Mouse (Mus musculus) kidney, postnatal 36 days (tissue): ENCODE measurements around the gene Tmc5.

Experiments used
- DNase-seq, 2 experiments: peaks; one replicate each; pipeline ENCODE4 v3.0.0; 2021 to 2022; ENCODE audit warnings: mixed read lengths in 2 of 2

Gene Tmc5

DNA sequence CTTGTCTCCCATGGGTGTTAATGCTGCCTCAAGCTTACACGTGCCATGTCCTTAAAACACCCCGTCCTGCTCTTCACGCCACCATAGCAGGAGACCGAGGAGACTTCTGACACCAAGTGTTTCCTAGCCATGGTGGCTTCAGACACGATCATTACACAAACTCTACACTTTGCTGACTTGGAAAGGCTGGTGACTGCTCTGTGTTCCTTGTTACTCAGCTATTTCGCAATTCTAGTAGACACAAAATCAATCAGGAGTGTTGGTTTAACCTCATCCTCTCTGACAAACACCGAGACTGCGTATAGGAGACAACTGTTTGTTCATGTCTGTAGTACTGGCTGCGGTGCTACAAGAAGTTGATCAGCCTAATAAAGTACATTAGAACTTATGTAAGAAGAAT lies 101.8 kb downstream of the Tmc5 start:
- DNase-seq, result no peak

DNA sequence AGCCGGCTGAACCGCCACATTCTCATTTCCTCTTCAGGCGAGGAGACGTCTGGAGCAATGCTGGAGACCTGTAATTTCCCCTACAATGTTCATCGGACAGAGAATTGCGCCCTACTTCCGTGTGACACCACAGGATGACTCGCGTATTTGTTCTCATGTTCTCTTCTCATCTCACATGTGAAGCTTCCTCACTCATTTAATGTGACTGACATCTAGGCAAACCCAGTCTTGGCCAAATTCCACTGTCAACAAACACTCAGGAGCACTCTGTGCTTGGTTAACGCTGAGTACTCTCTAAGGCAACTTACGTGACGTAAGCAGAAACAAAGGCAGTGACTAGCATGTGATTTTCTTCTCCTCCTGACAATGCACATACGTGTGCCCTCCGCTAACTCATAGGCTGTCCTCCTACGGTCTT lies 106.1 kb downstream of the Tmc5 start:
- DNase-seq, result peak; percentile 28 to 52

DNA sequence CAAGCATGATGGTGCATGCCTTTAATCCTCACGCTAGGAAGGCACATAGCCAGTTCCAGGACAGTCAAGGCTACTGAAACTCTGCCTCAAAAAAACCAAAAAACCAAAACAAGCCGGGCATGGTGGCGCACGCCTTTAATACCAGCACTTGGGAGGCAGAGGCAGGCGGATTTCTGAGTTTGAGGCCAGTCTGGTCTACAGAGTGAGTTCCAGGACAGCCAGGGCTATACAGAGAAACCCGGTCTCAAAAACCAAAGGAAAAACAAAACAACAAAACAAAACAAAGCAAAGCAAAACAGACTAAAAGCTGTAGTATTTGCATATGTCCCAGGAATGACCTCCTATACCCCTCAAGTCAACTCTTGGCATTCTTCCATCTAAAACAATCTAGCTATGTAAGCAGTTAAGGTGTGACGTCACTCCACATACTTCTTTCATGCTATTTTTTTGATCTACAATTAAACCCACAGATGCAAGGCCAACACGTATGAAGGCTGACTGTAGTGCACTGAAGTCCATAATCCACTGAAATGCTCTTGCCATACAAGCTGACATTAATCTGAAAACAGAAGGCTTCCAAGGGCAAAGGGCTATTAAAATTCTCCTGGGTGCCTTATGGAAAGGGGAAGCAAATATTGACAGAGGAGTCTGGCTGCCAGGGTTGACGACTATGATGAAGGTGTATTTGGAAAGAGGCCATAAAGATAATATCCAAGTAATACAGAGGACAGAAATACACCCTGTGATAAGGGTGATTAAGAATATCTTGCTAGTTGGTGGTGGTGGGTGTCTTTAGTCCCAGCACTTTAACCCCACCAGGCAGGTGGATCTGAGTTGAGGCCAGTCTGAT lies 107.1 kb downstream of the Tmc5 start:
- DNase-seq, result no peak

DNA sequence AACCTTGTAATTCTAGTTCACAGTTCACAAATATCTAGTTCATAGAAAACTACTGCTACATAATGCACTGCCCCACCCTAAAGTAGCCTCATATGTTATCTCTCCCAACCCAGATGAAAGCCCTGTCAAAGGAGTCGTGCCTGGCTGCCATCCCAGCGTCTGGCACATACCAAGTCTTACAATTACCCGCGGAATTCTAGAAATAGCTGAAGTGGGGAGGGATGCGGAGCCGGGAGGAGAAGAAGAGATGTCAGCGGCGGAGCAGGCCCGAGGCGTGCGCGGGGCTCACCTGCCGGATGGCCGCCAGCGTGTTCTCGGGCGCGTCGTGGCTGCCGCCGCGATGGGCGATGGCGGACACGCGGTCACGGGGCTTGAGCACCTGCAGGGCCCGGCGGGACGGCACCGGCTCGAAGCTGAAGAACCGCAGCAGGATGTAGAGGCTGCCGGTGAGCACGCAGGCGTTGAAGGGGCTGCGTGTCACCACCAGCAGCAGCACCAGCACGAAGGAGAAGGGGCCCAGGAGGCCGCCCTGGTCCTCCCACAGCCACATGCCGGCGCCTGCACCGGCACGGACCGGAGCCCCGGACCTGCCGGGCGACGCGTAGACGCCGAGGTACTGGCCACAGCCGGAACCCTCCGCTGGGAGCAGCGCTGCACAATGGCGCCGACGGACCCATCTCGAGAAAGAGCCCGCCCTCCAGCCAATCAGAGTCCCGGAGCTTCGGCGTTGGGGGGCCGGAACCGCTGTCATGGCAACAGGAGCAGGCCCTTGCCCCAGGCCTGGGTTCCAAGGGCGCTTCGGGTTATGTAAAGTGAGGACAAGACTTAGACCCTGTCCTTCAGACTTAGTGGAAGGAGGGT lies 108.2 kb downstream of the Tmc5 start, which contains the start of gene Gde1:
TSS of gene Gde1 (minus strand) at position 678 of the 861 bp plus-strand sequence.
- peak; percentile 97 to 98 for DNase-seq

DNA sequence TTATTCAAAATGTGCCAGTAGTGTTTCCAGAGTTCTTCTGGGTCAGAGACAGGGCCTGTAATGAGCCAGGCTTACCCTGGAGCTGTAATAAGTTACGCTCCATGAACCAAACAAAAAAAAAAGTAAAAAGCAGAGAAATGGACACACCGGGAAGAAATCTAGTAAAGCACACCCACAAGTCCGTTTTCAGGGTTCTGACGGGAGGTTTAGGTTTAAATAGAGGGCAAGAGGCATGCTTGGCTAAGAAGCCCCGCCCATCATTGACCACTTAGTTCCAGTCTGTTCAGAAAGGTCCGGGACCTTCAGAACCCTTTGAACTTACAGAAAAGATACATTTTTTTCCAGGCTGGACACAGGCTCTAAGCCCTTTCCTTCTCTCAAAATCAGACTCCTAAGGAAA lies 109.0 kb downstream of the Tmc5 start:
- no peak for DNase-seq

DNA sequence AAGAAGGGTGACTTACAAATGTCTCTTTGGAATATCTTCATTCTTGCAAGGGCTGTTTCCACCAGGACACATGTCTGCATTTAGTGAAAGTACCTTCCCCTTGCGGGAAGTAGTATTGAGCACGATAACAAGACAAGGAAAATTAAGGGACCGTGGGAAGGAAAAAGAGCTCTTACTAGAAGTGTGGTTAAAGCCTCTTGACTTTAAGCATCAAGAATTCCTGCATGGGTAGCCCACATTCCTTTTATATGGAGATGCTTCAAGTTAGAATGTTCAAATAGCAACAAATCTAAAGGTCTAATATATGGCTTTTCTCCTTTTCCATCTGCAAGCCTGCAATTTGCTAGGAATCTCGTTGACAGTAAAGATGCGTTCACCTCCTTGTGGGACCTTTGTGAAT lies 109.4 kb downstream of the Tmc5 start:
- no peak for DNase-seq

DNA sequence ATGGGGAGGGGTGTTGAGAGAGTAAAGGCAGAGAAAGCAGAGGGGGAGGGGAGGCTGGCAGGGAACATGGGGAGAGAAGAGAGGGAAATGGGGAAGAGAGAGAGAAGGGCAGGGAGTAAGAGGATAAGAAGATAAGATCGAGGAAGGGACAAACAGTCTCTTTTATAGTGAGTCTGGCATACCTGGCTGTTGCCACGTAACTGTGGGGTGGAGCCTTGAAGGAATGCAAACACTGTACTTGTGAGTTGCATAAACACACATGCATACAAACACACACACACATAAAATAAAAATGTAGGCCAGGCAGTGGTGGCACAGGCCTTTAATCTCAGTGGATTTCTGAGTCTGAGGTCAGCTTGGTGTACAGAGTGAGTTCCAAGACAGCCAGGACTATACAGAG lies 110.1 kb downstream of the Tmc5 start:
- no peak for DNase-seq

DNA sequence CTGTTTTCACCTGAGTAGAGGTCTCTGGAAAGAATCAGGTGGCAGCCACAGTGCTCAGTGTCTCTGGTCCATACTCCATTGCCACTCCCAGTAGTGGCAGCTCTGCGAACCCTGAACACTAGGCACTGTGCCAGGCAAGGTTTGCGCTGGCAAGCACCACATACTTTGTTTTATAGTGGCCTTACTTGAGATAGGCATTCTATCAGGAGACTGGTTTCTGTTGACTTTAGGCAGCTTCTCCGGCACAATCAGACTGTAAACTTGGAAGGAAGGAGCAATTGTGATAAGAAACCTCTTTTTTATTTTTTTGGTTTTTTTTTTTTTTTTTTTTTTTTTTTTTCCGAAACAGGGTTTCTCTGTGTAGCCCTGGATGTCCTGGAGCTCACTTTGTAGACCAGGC lies 110.9 kb downstream of the Tmc5 start:
- peak; percentile 72 to 84 for DNase-seq

DNA sequence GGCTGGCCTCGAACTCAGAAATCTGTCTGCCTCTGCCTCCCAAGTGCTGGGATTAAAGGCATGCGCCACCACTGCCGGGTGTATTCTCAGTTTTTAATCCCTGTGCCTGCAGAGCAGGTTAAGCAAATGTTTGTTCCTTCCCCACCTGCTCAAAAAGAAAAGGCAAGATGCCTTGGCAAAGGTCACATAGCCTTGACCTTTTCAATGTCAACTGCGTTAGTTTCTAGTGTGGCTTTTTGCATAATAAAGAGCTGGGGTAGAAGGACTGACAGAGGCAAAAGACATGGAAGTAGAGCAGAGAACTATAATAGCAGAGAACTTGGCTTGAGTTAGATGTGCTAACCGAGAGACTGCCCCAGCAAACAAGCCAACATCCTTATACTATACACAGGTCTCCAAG lies 113.7 kb downstream of the Tmc5 start:
- no peak for DNase-seq

DNA sequence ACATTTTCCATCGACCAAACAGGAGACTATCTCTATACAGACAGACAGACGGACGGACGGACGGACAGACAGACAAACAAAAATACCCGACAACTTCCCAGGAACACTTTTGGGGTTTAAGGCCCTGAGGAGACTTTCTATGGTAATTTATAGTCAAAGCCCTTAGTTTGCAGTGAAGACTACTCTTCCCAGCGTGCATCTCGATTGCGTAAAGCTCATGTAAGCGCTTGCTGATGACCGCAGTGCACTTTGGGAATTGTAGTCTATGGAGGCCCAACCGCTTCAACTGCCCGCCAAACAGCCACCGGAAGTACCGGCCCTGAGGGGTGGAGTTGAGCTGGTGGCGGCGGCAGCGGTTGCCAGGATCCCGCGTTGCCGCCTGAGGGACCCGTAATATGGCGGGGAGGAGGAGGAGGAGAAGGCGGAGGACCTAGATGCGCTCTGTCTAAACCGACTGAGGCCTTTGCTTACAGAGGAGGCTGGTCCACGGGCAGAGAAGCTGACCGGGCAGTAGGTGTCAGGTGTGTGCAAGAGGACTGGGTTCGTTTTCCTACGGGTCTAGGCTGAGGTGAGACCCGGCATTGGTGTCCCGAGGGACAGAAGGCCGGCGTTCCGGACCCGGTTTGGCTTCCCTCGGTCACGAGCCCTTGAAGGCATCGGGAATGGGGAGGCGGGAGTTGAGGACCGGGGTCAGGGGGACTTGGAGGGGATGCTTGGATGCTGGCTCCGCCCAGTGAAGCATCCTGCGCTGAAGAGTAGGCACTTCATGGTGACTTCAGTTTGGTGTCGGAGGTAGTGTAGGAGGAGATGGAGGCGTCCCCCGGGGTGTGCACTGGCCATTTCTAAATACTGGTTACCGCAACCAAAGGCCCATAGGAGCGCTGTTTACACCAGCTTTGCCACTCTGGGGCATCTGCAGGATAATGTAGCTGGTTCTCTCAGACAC lies 115.4 kb downstream of the Tmc5 start, which contains the start of gene Ccp110:
TSS of gene Ccp110 (plus strand) at position 325 of the 946 bp plus-strand sequence.
- DNase-seq, result peak; percentile 95 to 98

DNA sequence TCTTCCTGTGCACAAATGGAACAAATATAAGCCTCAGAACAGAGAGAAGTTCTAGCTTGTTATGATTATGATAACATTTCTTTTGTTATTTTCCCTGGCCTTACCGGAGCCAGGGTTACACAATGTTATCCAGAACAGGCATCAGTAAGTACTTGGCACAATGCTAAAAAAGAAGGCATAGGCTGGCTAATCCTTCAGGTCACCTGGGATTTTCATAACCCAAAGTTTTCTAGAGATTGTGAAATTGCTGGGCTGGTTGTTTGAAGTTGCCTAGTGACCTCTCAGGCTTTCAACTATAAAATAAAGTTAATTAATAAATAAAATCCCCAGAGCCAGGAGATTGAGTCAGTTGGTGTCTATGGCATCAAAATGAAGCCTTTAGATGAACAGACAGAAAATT lies 117.8 kb downstream of the Tmc5 start:
- no peak for DNase-seq

DNA sequence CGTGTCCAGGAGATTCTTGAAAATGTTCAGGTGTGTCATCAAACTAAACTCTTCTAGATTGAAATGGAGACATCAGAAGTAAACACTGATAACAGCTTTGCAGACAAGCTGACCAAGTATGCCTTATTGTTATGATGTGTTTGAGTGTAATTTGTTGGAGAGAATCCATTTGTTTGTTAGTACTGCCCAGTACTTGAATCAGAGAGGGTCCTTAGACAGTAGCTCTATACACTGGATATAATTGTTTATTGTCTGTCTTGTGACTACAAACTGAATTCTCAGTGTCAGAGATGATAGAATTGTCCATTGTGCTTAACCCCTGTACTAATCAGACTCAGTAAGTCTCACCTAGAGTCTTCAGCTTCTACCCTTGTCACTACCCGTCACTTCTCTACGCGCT lies 121.0 kb downstream of the Tmc5 start:
- DNase-seq, result no peak

DNA sequence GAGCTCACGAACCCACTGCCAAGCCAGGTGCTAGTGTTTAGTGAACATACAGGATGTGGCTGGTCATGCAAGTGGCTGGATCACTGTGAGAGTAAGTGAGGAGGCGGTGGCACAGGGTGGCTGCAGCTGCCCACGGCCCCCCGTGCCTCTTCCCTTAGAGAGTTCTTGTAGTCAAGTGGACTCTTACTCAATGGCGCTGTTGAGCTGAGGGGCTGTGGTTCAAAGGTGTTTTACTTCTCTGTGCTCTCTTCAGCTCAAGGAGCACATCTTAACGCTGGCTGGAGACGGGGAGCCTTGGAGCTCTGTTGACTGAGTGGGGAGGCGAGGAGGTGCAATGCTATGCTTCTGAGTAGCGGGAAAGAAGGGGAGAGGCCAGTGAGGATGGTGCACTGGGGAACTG lies 126.8 kb downstream of the Tmc5 start:
- no peak for DNase-seq
